In genomic region chr7:140973396-140974165, GRCm38 (mm10) we compare ENCODE assay signal across 16 mouse cellular contexts. TPM values are rescaled to one million over a fixed set of nuclear protein-coding genes. Genes with fewer than 3 reads are reported as not detected.
A peak's percentile ranks its signal among the peaks of the same experiment; 100 is the strongest.
DNase-seq lines count a peak whose midpoint lies in the region; ATAC-seq lines count a peak whose summit lies in the region.
"Had no signal": no experiment of that assay in that cellular context is flagged by ENCODE, and none has a peak within 500 bp of the region (broad histone marks: within the 10 kb centered on the region; RNA-seq: fewer than 3 reads in every experiment).

No protein-coding gene starts in this region.

- peak overlapping the region; percentile 54; the same call in 1 of the 2 replicates for H3K27ac ChIP-seq in limb, embryonic 11.5 days (replicated peaks; ENCODE audit: low read depth, low read length)
- H3K27ac ChIP-seq: hindbrain, embryonic 15.5 days had no signal

- H3K27me3 ChIP-seq in limb, embryonic 11.5 days (ENCODE audit: control insufficient read depth, insufficient read depth, low read length) = no peaks in the 10 kb centered on the region
- H3K27me3 ChIP-seq: hindbrain, embryonic 15.5 days had no signal

- DNase-seq in right cerebral cortex, adult 18-20 months = peak; percentile 39
- DNase-seq in right cerebral cortex, postnatal 36 days (ENCODE audit: low spot score in 2 of 2) = no peak
- peak; percentile 90 for DNase-seq in ZHBTc4 (ENCODE audit: low read depth, low spot score)
- no peak for DNase-seq in limb, embryonic 11.5 days (ENCODE audit: low spot score)
- DNase-seq in ovary, postnatal 10 days (ENCODE audit: low spot score) = no peak
- DNase-seq in urinary bladder, postnatal 25 days (ENCODE audit: low spot score) = no peak
- no peak for DNase-seq in frontal cortex, postnatal 36 days (ENCODE audit: low spot score in 2 of 2)
- DNase-seq: cerebellum, adult 9-11 months; layer of hippocampus, adult 9-11 months; lung, postnatal 36 days had no signal

- H3K9me3 ChIP-seq in limb, embryonic 11.5 days (ENCODE audit: control insufficient read depth, low read length) = no peaks in the 10 kb centered on the region
- H3K9me3 ChIP-seq: hindbrain, embryonic 15.5 days had no signal

- no peak overlapping the region for H3K4me2 ChIP-seq in limb, embryonic 11.5 days (ENCODE audit: low read depth, severe bottlenecking)
- H3K4me2 ChIP-seq: hindbrain, embryonic 15.5 days had no signal

- WGBS in limb, embryonic 11.5 days = 29% methylated on average over 14 of the region's 14 CpGs

- H3K9ac ChIP-seq in limb, embryonic 11.5 days (ENCODE audit: low read length) = no peak overlapping the region
- H3K9ac ChIP-seq: hindbrain, embryonic 15.5 days had no signal

- no peak overlapping the region for H3K4me3 ChIP-seq in limb, embryonic 11.5 days (ENCODE audit: low read depth, low read length)
- H3K4me3 ChIP-seq: erythroblast, embryonic 14.5 days; hindbrain, embryonic 15.5 days had no signal

- H3K36me3 ChIP-seq in limb, embryonic 11.5 days (ENCODE audit: control insufficient read depth, insufficient read depth, low read length) = no peaks in the 10 kb centered on the region
- H3K36me3 ChIP-seq: hindbrain, embryonic 15.5 days had no signal

- H3K4me1 ChIP-seq in limb, embryonic 11.5 days (ENCODE audit: control insufficient read depth, insufficient read depth, low read length) = peaks cover 17% of the 10 kb centered on the region; the same call in 1 of the 2 replicates

- ATAC-seq in limb, embryonic 11.5 days (ENCODE audit: insufficient number of reproducible peaks, low FRiP score, low TSS enrichment, low read depth) = no peak

RNA-seq across cellular contexts. Expression of gene Ifitm1, which starts 6.6 kb away (rescaled TPM):
- polyA plus RNA-seq in limb, embryonic 11.5 days (2014; fragmentation: Nextera tagmentation; extraction: Ambion mirVana) = 63.9 and 68.3 TPM in 2 replicates

RNA-seq across cellular contexts. Expression of gene Ifitm2, which starts 17.8 kb away (rescaled TPM):
- 853 and 900 TPM in 2 replicates for polyA plus RNA-seq in limb, embryonic 11.5 days (2014; fragmentation: Nextera tagmentation; extraction: Ambion mirVana)

RNA-seq across cellular contexts. Expression of gene Gm45717, which starts 17.8 kb away (rescaled TPM):
- not detected in 2 replicates for polyA plus RNA-seq in limb, embryonic 11.5 days (2014; fragmentation: Nextera tagmentation; extraction: Ambion mirVana)
- polyA plus RNA-seq: erythroblast, embryonic 14.5 days; heart, embryonic 14.5 days; hindbrain, embryonic 15.5 days; liver, adult 2 months; midbrain, postnatal 0 days; urinary bladder, adult 2 months had no signal

RNA-seq across cellular contexts. Expression of gene Ifitm5, which starts 23.5 kb away (rescaled TPM):
- polyA plus RNA-seq in limb, embryonic 11.5 days (2014; fragmentation: Nextera tagmentation; extraction: Ambion mirVana) = 1.7 and 1.9 TPM in 2 replicates
- polyA plus RNA-seq: erythroblast, embryonic 14.5 days had no signal

RNA-seq across cellular contexts. Expression of gene Pgghg, which starts 32.4 kb away (rescaled TPM):
- polyA plus RNA-seq in limb, embryonic 11.5 days (2014; fragmentation: Nextera tagmentation; extraction: Ambion mirVana) = 13.6 and 16.1 TPM in 2 replicates

Comparison
In these comparisons a context has a peak if more than half of its experiments do, and no peak if none do; other contexts are left out.
1. DNase-seq: peak in right cerebral cortex, adult 18-20 months (single experiment) and ZHBTc4 (single experiment); none in right cerebral cortex, postnatal 36 days (0 of 2), limb, embryonic 11.5 days (single experiment), ovary, postnatal 10 days (single experiment), urinary bladder, postnatal 25 days (single experiment) and frontal cortex, postnatal 36 days (0 of 2).